Mouse (Mus musculus): Measurements from ENCODE around the gene Snap23. TPM values are rescaled to one million over a fixed set of nuclear protein-coding genes. Genes with fewer than 3 reads are reported as not detected.
"Not testable (repeated sequence)": the region's sequence is repeated elsewhere in the genome, so short reads cannot be mapped to it uniquely, and the experiment has no call there.

Snap23 gene
- total RNA-seq, 2 experiments from 2014 or later, result 19.6 to 19.8 TPM

GRCm38 (mm10) chr2:120563235-120563990 is 4.1 kb upstream of the Snap23 start, which contains the start of gene Zfp106:
TSS of gene Zfp106 (minus strand) at chr2:120563843.
- peak; percentile 88 to 92 for DNase-seq (ENCODE audit: low spot score in 2 of 2)
- Histone ChIP-seq H3K4me3 (peak within 1 kb of the TSS; percentile 94), H3K27ac (peak within 1 kb of the TSS; percentile 92)
- no peak for TF ChIP-seq CTCF (conservative IDR thresholded peaks at IDR 0.05)

- not testable (repeated sequence) for H3K4me3 ChIP-seq; H3K27ac ChIP-seq; DNase-seq (ENCODE audit: low spot score in 2 of 2)
Measured at GRCm38 (mm10) chr2:120564548-120565188, 2.8 kb upstream of the Snap23 start.

- H3K27ac ChIP-seq, result no peak overlapping the region
- no peak for DNase-seq (ENCODE audit: low spot score in 2 of 2)
- TF ChIP-seq CTCF (conservative IDR thresholded peaks at IDR 0.05), result no peak
Measured at GRCm38 (mm10) chr2:120565363-120565762, 2.1 kb upstream of the Snap23 start.

GRCm38 (mm10) chr2:120567798-120568320 is 388 bp downstream of the Snap23 start:
- peak overlapping the region; percentile 65 for H3K4me3 ChIP-seq
- no peak for DNase-seq (ENCODE audit: low spot score in 2 of 2)
- H3K27ac ChIP-seq, result peak overlapping the region; percentile 89
- no peak for TF ChIP-seq CTCF (conservative IDR thresholded peaks at IDR 0.05)

More at GRCm38 (mm10) chr2:120565363-120565762, 2.1 kb upstream of the Snap23 start:
- H3K4me3 ChIP-seq, result no peak overlapping the region

- Histone ChIP-seq H3K27ac (no peak overlapping the region), H3K4me3 (no peak overlapping the region)
- no peak for DNase-seq (ENCODE audit: low spot score in 2 of 2)
- TF ChIP-seq CTCF (conservative IDR thresholded peaks at IDR 0.05), result no peak
Measured at GRCm38 (mm10) chr2:120571081-120571480, 3.6 kb downstream of the Snap23 start.

GRCm38 (mm10) chr2:120572161-120572560 is 4.7 kb downstream of the Snap23 start:
- H3K27ac ChIP-seq; DNase-seq (ENCODE audit: low spot score in 2 of 2); H3K4me3 ChIP-seq: not testable (repeated sequence)

- no peak overlapping the region for H3K4me3 ChIP-seq
- TF ChIP-seq CTCF (conservative IDR thresholded peaks at IDR 0.05), result no peak
- no peak overlapping the region for H3K27ac ChIP-seq
- DNase-seq (ENCODE audit: low spot score in 2 of 2), result no peak
Measured at GRCm38 (mm10) chr2:120575121-120575520, 7.7 kb downstream of the Snap23 start.

- no peak for DNase-seq (ENCODE audit: low spot score in 2 of 2)
- H3K4me3 ChIP-seq, result no peak overlapping the region
- TF ChIP-seq CTCF (conservative IDR thresholded peaks at IDR 0.05), result no peak
- H3K27ac ChIP-seq, result no peak overlapping the region
Measured at GRCm38 (mm10) chr2:120575978-120576377, 8.5 kb downstream of the Snap23 start.

GRCm38 (mm10) chr2:120577799-120578198 is 10.3 kb downstream of the Snap23 start:
- DNase-seq (ENCODE audit: low spot score in 2 of 2), result no peak
- no peak overlapping the region for H3K27ac ChIP-seq
- no peak overlapping the region for H3K4me3 ChIP-seq
- TF ChIP-seq CTCF (conservative IDR thresholded peaks at IDR 0.05), result no peak

GRCm38 (mm10) chr2:120578286-120578685 is 10.8 kb downstream of the Snap23 start:
- H3K27ac ChIP-seq, result no peak overlapping the region
- H3K4me3 ChIP-seq, result no peak overlapping the region
- TF ChIP-seq CTCF (conservative IDR thresholded peaks at IDR 0.05), result no peak
- no peak for DNase-seq (ENCODE audit: low spot score in 2 of 2)

- Histone ChIP-seq H3K27ac (peak overlapping the region; percentile 74), H3K4me3 (no peak overlapping the region)
- peak; percentile 32 to 72 for DNase-seq (ENCODE audit: low spot score in 2 of 2)
- TF ChIP-seq CTCF (conservative IDR thresholded peaks at IDR 0.05), result no peak
Measured at GRCm38 (mm10) chr2:120589759-120590158, 22.3 kb downstream of the Snap23 start.

- peak overlapping the region; percentile 24 for H3K27ac ChIP-seq
- no peak overlapping the region for H3K4me3 ChIP-seq
- TF ChIP-seq CTCF (conservative IDR thresholded peaks at IDR 0.05), result peak; percentile 66
- DNase-seq (ENCODE audit: low spot score in 2 of 2), result no peak
Measured at GRCm38 (mm10) chr2:120592227-120592626, 24.8 kb downstream of the Snap23 start.

- DNase-seq (ENCODE audit: low spot score in 2 of 2), result no peak
Measured at GRCm38 (mm10) chr2:120597734-120598133, 30.3 kb downstream of the Snap23 start.

More at GRCm38 (mm10) chr2:120597734-120598133, 30.3 kb downstream of the Snap23 start:
- H3K4me3 ChIP-seq, result no peak overlapping the region
- no peak for TF ChIP-seq CTCF (conservative IDR thresholded peaks at IDR 0.05)
- peak overlapping the region; percentile 25; the same call in 1 of the 2 replicates for H3K27ac ChIP-seq
